In genomic region chr5:110136087-110136464, GRCm38 (mm10) we compare ENCODE assay signal across 8 mouse cellular contexts. TPM values are rescaled to one million over a fixed set of nuclear protein-coding genes. Genes with fewer than 3 reads are reported as not detected.
DNase-seq lines count a peak whose midpoint lies in the region; ATAC-seq lines count a peak whose summit lies in the region.

No protein-coding gene starts in this region.

- peaks cover 27% of the 10 kb centered on the region for H3K36me3 ChIP-seq in kidney, embryonic 15.5 days
- peaks cover 22% of the 10 kb centered on the region for H3K36me3 ChIP-seq in hindbrain, embryonic 14.5 days (replicated peaks; ENCODE audit: control insufficient read depth, insufficient read depth)
- H3K36me3 ChIP-seq in midbrain, embryonic 12.5 days = peaks cover 12% of the 10 kb centered on the region

- H3K4me1 ChIP-seq in kidney, embryonic 15.5 days = 0 out of 2 replicates have a peak, but pooled peaks cover 4% of the 10 kb centered on the region
- peaks cover 3% of the 10 kb centered on the region; the same call in 1 of the 2 replicates for H3K4me1 ChIP-seq in brown adipose tissue, adult 24 weeks (ENCODE audit: control insufficient read depth, insufficient read depth, insufficient read length, low read length)
- peaks cover 10% of the 10 kb centered on the region for H3K4me1 ChIP-seq in hindbrain, embryonic 14.5 days (replicated peaks; ENCODE audit: control insufficient read depth, insufficient read depth, low read length)
- peaks cover 5% of the 10 kb centered on the region; the same call in 1 of the 2 replicates for H3K4me1 ChIP-seq in midbrain, embryonic 12.5 days

- peak overlapping the region; percentile 84 for H3K4me2 ChIP-seq in kidney, embryonic 15.5 days
- peak overlapping the region; percentile 86 for H3K4me2 ChIP-seq in hindbrain, embryonic 14.5 days (replicated peaks)
- peak overlapping the region; percentile 79 for H3K4me2 ChIP-seq in midbrain, embryonic 12.5 days (replicated peaks)

- no peaks in the 10 kb centered on the region for H3K27me3 ChIP-seq in kidney, embryonic 15.5 days
- H3K27me3 ChIP-seq in hindbrain, embryonic 14.5 days (ENCODE audit: control insufficient read depth, insufficient read depth, low read length) = no peaks in the 10 kb centered on the region
- H3K27me3 ChIP-seq in midbrain, embryonic 12.5 days = no peaks in the 10 kb centered on the region

- peaks cover 4% of the 10 kb centered on the region; the same call in 1 of the 2 replicates for H3K9me3 ChIP-seq in kidney, embryonic 15.5 days (replicated peaks)
- no peaks in the 10 kb centered on the region for H3K9me3 ChIP-seq in hindbrain, embryonic 14.5 days (ENCODE audit: control insufficient read depth, low read length)
- peaks cover 3% of the 10 kb centered on the region; the same call in 1 of the 2 replicates for H3K9me3 ChIP-seq in midbrain, embryonic 12.5 days

- H3K27ac ChIP-seq in kidney, embryonic 15.5 days = peak overlapping the region; percentile 63
- peak overlapping the region; percentile 2; the same call in 1 of the 2 replicates for H3K27ac ChIP-seq in brown adipose tissue, adult 24 weeks (replicated peaks; ENCODE audit: low read depth, low read length)
- H3K27ac ChIP-seq in hindbrain, embryonic 14.5 days = peak overlapping the region; percentile 79
- peak overlapping the region; percentile 71 for H3K27ac ChIP-seq in midbrain, embryonic 12.5 days (replicated peaks)

- H3K4me3 ChIP-seq in kidney, embryonic 15.5 days (replicated peaks) = peak overlapping the region; percentile 95
- peak overlapping the region; percentile 60 for H3K4me3 ChIP-seq in brown adipose tissue, adult 24 weeks (ENCODE audit: insufficient read depth, low read depth, low read length)
- H3K4me3 ChIP-seq in hindbrain, embryonic 14.5 days (replicated peaks; ENCODE audit: low read length) = peak overlapping the region; percentile 87
- peak overlapping the region; percentile 81 for H3K4me3 ChIP-seq in midbrain, embryonic 12.5 days

- DNase-seq in kidney, postnatal 14 days = no peak
- DNase-seq in hindbrain, embryonic 14.5 days (ENCODE audit: low spot score) = no peak
- DNase-seq in embryo, embryonic 10.5 days (ENCODE audit: low spot score) = no peak

- ATAC-seq in kidney, embryonic 15.5 days (replicated peaks; ENCODE audit: low FRiP score) = peak; percentile 38
- peak; percentile 15; the same call in 1 of the 2 replicates for ATAC-seq in hindbrain, embryonic 14.5 days (ENCODE audit: low FRiP score)
- ATAC-seq in midbrain, embryonic 12.5 days (ENCODE audit: low FRiP score, low read depth) = no peak; the same call in 1 of the 2 replicates
- ATAC-seq in inflammation-experienced regulatory T-cells, adult 6 months = no peak
- no peak; the same call in 1 of the 2 replicates for ATAC-seq in frontal cortex, adult (ENCODE audit: low TSS enrichment)

- peak overlapping the region; percentile 80 for H3K9ac ChIP-seq in kidney, embryonic 15.5 days
- H3K9ac ChIP-seq in hindbrain, embryonic 14.5 days = peak overlapping the region; percentile 89
- peak overlapping the region; percentile 79 for H3K9ac ChIP-seq in midbrain, embryonic 12.5 days (replicated peaks)

- WGBS in kidney, embryonic 15.5 days = 6% methylated on average over 18 of the region's 18 CpGs
- WGBS in hindbrain, embryonic 14.5 days = 6% methylated on average over 18 of the region's 18 CpGs
- 5% methylated on average over 18 of the region's 18 CpGs for WGBS in midbrain, embryonic 12.5 days

RNA-seq across cellular contexts. Expression of gene Chfr, which starts 0.4 kb away (rescaled TPM):
- polyA plus RNA-seq in kidney, embryonic 15.5 days (2015; fragmentation: Nextera tagmentation; extraction: Ambion mirVana) = 35.3 and 38.1 TPM in 2 replicates
- 8.1 and 9.0 TPM in 2 replicates for polyA plus RNA-seq in brown adipose tissue, adult 24 weeks (2012; ENCODE audit: insufficient read depth, insufficient read length, missing spikeins)
- 86.9 and 88.2 TPM in 2 replicates for polyA plus RNA-seq in hindbrain, embryonic 14.5 days (2014; fragmentation: Nextera tagmentation; extraction: Ambion mirVana)
- polyA plus RNA-seq in midbrain, embryonic 12.5 days (2016; fragmentation: Nextera tagmentation; extraction: Ambion mirVana) = 89.7 and 97.4 TPM in 2 replicates
- polyA plus RNA-seq in inflammation-experienced regulatory T-cells, adult 6 months (2017; shearing (Covaris generic)) = 10 to 100 TPM; 33.8 to 56.1 (median 45.1) TPM

RNA-seq across cellular contexts. Expression of gene Zfp605, which starts 26.2 kb away (rescaled TPM):
- 3.8 and 5.7 TPM in 2 replicates for polyA plus RNA-seq in kidney, embryonic 15.5 days (2015; fragmentation: Nextera tagmentation; extraction: Ambion mirVana)
- polyA plus RNA-seq in brown adipose tissue, adult 24 weeks (2012; ENCODE audit: insufficient read depth, insufficient read length, missing spikeins) = 1.7 and 3.0 TPM in 2 replicates
- polyA plus RNA-seq in hindbrain, embryonic 14.5 days (2014; fragmentation: Nextera tagmentation; extraction: Ambion mirVana) = 11.6 and 14.6 TPM in 2 replicates
- 10.9 and 12.0 TPM in 2 replicates for polyA plus RNA-seq in midbrain, embryonic 12.5 days (2016; fragmentation: Nextera tagmentation; extraction: Ambion mirVana)
- 1 to 10 TPM; 2.7 to 4.5 (median 4.4) TPM for polyA plus RNA-seq in inflammation-experienced regulatory T-cells, adult 6 months (2017; shearing (Covaris generic))

RNA-seq across cellular contexts. Expression of gene Gtpbp6, which starts 28.1 kb away (rescaled TPM):
- polyA plus RNA-seq in kidney, embryonic 15.5 days (2015; fragmentation: Nextera tagmentation; extraction: Ambion mirVana) = 32.3 and 34.9 TPM in 2 replicates
- polyA plus RNA-seq in brown adipose tissue, adult 24 weeks (2012; ENCODE audit: insufficient read depth, insufficient read length, missing spikeins) = 13.1 and 15.4 TPM in 2 replicates
- 53.1 and 55.9 TPM in 2 replicates for polyA plus RNA-seq in hindbrain, embryonic 14.5 days (2014; fragmentation: Nextera tagmentation; extraction: Ambion mirVana)
- polyA plus RNA-seq in midbrain, embryonic 12.5 days (2016; fragmentation: Nextera tagmentation; extraction: Ambion mirVana) = 39.3 and 43.8 TPM in 2 replicates
- polyA plus RNA-seq in inflammation-experienced regulatory T-cells, adult 6 months (2017; shearing (Covaris generic)) = 10 to 100 TPM; 12.3 to 15.1 (median 13.5) TPM

RNA-seq across cellular contexts. Expression of gene Plcxd1, which starts 36.3 kb away (rescaled TPM):
- 1.4 and 1.6 TPM in 2 replicates for polyA plus RNA-seq in kidney, embryonic 15.5 days (2015; fragmentation: Nextera tagmentation; extraction: Ambion mirVana)
- not detected in 2 replicates for polyA plus RNA-seq in brown adipose tissue, adult 24 weeks (2012; ENCODE audit: insufficient read depth, insufficient read length, missing spikeins)
- polyA plus RNA-seq in hindbrain, embryonic 14.5 days (2014; fragmentation: Nextera tagmentation; extraction: Ambion mirVana) = 1.7 and 3.2 TPM in 2 replicates
- polyA plus RNA-seq in midbrain, embryonic 12.5 days (2016; fragmentation: Nextera tagmentation; extraction: Ambion mirVana) = 1.1 and 1.3 TPM in 2 replicates
- 1 to 10 TPM in 1 of 3 experiments, under 1 TPM in 2; 0.54 to 1.7 (median 0.75) TPM for polyA plus RNA-seq in inflammation-experienced regulatory T-cells, adult 6 months (2017; shearing (Covaris generic))

RNA-seq across cellular contexts. Expression of gene Golga3, which starts 40.4 kb away (rescaled TPM):
- polyA plus RNA-seq in kidney, embryonic 15.5 days (2015; fragmentation: Nextera tagmentation; extraction: Ambion mirVana) = 19.0 and 19.4 TPM in 2 replicates
- 13.3 and 14.6 TPM in 2 replicates for polyA plus RNA-seq in brown adipose tissue, adult 24 weeks (2012; ENCODE audit: insufficient read depth, insufficient read length, missing spikeins)
- polyA plus RNA-seq in hindbrain, embryonic 14.5 days (2014; fragmentation: Nextera tagmentation; extraction: Ambion mirVana) = 28.2 and 30.6 TPM in 2 replicates
- 25.3 and 27.8 TPM in 2 replicates for polyA plus RNA-seq in midbrain, embryonic 12.5 days (2016; fragmentation: Nextera tagmentation; extraction: Ambion mirVana)
- polyA plus RNA-seq in inflammation-experienced regulatory T-cells, adult 6 months (2017; shearing (Covaris generic)) = 10 to 100 TPM; 18.9 to 22.7 (median 21.9) TPM

Comparison
In these comparisons a context has a peak if more than half of its experiments do, and no peak if none do; other contexts are left out.
1. ATAC-seq: peak in kidney, embryonic 15.5 days (single experiment) and hindbrain, embryonic 14.5 days (single experiment); none in midbrain, embryonic 12.5 days (single experiment), inflammation-experienced regulatory T-cells, adult 6 months (single experiment) and frontal cortex, adult (single experiment).
2. H3K27ac ChIP-seq: peak in every context shown above with its lines; median percentile 79 in hindbrain, embryonic 14.5 days; 71 in midbrain, embryonic 12.5 days; 63 in kidney, embryonic 15.5 days; 2 in brown adipose tissue, adult 24 weeks.
3. Peak in every context shown above with its lines, with median percentiles within 50 percentile points of each other: H3K4me2 ChIP-seq, H3K4me3 ChIP-seq and H3K9ac ChIP-seq.